Mouse (Mus musculus): Measurements from ENCODE around the gene Hsfy2. TPM values are rescaled to one million over a fixed set of nuclear protein-coding genes. Genes with fewer than 3 reads are reported as not detected.

Hsfy2 gene
- not detected in 2 replicates for polyA plus RNA-seq (2011; ENCODE audit: insufficient read depth, insufficient read length, low replicate concordance, missing spikeins)

DNA sequence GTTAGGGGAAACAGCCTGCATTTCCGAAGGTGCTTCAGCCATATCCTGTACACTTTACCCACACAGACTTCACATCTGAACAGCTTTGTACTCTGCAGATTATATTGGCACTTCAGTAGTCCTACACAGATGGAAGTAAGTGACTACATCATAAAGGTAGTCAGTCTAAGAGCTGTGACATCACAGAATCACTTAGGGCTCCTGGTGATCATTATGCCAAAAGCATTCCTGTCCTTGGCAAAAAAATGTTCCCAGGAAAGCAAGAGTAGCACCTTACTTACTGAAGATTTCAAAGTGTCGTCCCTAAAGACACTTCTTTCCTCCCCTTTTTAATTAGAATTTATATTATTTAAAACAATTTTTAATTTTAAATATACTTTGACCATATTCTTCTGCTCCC, at the start of gene Hsfy2:
Hsfy2 (minus strand) TSS at position 101 of the 400 bp plus-strand sequence.
- whole genome bisulfite sequencing = 70% methylated on average over 2 of the region's 2 CpGs
- H3K27ac ChIP-seq (ENCODE audit: control insufficient read depth, insufficient read depth, low read depth, low read length, poor library complexity) = no peak within 1 kb of the TSS
- no peaks in the 10 kb centered on the region for H3K4me1 ChIP-seq (ENCODE audit: control insufficient read depth, insufficient read depth, low read length)
- TF ChIP-seq POLR2A (IDR thresholded peaks at IDR 0.05; ENCODE audit: borderline replicate concordance, control insufficient read depth, low read depth, low read length) = no peak
- TF ChIP-seq CTCF (IDR thresholded peaks at IDR 0.05; ENCODE audit: control insufficient read depth, insufficient read depth, low read length) = no peak
- H3K4me3 ChIP-seq (replicated peaks; ENCODE audit: control insufficient read depth, low read depth, low read length) = no peak within 1 kb of the TSS

DNA sequence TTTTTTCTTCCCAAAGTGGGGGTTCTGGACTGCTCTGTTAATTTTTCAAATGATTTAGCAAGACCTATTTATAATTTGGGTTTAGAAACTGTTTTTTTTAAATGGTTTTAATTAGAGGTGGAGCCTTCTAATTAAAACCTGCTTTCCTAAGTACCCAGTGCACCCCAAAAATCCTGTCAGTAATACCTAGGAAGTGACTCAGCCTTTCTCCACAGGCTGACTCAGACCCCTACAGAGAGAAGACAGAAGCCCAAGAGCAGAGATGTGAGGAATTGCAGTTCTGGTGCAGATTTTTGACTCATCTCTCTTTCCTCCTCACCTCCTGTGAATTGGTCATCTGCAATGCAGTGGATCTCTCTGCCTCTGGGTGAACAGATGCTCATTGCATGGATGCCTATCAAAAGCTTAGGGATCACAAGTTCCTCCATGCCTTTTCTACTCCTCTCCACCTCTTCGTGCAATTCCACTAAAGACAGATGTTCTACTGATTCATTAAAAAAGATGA, 47.9 kb upstream of the Hsfy2 start:
- Histone ChIP-seq H3K27ac (ENCODE audit: control insufficient read depth, insufficient read depth, low read depth, low read length, poor library complexity) (no peak overlapping the region), H3K4me1 (ENCODE audit: control insufficient read depth, insufficient read depth, low read length) (no peaks in the 10 kb centered on the region), H3K4me3 (replicated peaks; ENCODE audit: control insufficient read depth, low read depth, low read length) (no peak overlapping the region)
- TF ChIP-seq CTCF (IDR thresholded peaks at IDR 0.05; ENCODE audit: control insufficient read depth, insufficient read depth, low read length) (no peak), POLR2A (IDR thresholded peaks at IDR 0.05; ENCODE audit: borderline replicate concordance, control insufficient read depth, low read depth, low read length) (no peak)
- WGBS = 79% methylated on average over 1 of the region's 1 CpGs

DNA sequence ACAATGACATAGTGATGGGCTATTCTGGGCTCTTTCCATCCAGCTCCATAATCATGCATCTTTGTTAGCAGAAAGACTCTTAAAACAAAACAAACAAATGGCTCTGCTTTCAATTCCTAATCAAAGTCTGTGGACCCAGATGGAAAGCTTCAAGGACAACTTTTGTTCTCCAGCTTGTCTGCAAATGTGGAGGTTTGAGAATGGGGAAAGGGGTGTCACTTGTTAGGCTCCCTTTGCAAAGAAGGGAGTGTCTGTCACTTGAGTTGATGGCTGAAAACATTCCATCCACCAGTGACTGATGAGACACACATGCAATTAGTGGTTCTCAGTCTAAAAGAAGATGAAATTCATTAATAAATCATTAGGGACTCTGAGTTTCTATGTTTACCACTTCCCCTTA, 47.3 kb upstream of the Hsfy2 start:
- TF ChIP-seq CTCF (IDR thresholded peaks at IDR 0.05; ENCODE audit: control insufficient read depth, insufficient read depth, low read length) = no peak
- no peak for TF ChIP-seq POLR2A (IDR thresholded peaks at IDR 0.05; ENCODE audit: borderline replicate concordance, control insufficient read depth, low read depth, low read length)
- Histone ChIP-seq H3K4me3 (replicated peaks; ENCODE audit: control insufficient read depth, low read depth, low read length) (no peak overlapping the region), H3K27ac (ENCODE audit: control insufficient read depth, insufficient read depth, low read depth, low read length, poor library complexity) (no peak overlapping the region), H3K4me1 (ENCODE audit: control insufficient read depth, insufficient read depth, low read length) (no peaks in the 10 kb centered on the region)

DNA sequence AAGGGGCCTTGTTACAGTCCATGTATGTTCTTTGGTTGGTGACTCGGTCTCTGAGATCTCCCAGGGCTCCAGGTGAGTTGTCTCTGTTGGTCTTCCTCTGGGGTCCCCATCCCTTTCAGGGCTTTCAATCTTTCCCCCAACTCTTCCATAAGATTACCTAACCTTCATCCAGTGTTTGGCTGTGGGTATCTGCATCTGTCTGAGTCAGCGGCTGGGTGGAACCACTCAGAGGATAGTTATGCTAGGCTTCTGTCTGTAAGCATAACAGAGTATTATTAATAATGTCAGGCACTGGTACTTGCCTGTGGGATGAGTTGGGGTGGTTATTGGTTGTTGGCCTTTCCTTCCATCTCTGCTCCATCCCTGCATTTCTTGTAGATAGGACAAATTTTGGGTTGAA, 44.0 kb upstream of the Hsfy2 start:
- WGBS = 72% methylated on average over 2 of the region's 2 CpGs
- no peak overlapping the region for H3K4me3 ChIP-seq (replicated peaks; ENCODE audit: control insufficient read depth, low read depth, low read length)
- TF ChIP-seq CTCF (IDR thresholded peaks at IDR 0.05; ENCODE audit: control insufficient read depth, insufficient read depth, low read length) = no peak
- no peak for TF ChIP-seq POLR2A (IDR thresholded peaks at IDR 0.05; ENCODE audit: borderline replicate concordance, control insufficient read depth, low read depth, low read length)
- H3K4me1 ChIP-seq (ENCODE audit: control insufficient read depth, insufficient read depth, low read length) = no peaks in the 10 kb centered on the region
- H3K27ac ChIP-seq (ENCODE audit: control insufficient read depth, insufficient read depth, low read depth, low read length, poor library complexity) = no peak overlapping the region

DNA sequence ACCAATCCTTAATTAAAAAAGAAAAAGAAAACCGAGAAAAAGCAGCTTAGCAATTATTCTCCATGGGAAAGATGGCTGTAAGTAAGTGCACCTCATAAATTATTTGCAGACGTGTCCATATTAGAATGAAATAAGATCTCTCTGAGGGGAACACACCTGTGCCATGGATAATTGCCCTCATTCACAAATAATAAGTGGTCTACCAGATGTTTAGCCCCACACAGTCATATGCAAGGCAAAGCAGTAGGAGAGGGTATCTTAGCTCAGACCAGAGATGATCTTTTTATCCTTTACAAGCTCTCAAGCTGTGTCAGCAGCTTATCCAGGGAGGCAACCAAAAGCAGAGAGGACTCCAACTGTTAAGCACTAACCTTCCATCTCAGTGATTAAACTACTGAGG, 38.0 kb upstream of the Hsfy2 start:
- no peak for TF ChIP-seq POLR2A (IDR thresholded peaks at IDR 0.05; ENCODE audit: borderline replicate concordance, control insufficient read depth, low read depth, low read length)
- TF ChIP-seq CTCF (IDR thresholded peaks at IDR 0.05; ENCODE audit: control insufficient read depth, insufficient read depth, low read length) = no peak
- H3K4me3 ChIP-seq (replicated peaks; ENCODE audit: control insufficient read depth, low read depth, low read length) = no peak overlapping the region
- H3K27ac ChIP-seq (ENCODE audit: control insufficient read depth, insufficient read depth, low read depth, low read length, poor library complexity) = no peak overlapping the region
- no peaks in the 10 kb centered on the region for H3K4me1 ChIP-seq (ENCODE audit: control insufficient read depth, insufficient read depth, low read length)
- 51% methylated on average over 2 of the region's 2 CpGs for WGBS

DNA sequence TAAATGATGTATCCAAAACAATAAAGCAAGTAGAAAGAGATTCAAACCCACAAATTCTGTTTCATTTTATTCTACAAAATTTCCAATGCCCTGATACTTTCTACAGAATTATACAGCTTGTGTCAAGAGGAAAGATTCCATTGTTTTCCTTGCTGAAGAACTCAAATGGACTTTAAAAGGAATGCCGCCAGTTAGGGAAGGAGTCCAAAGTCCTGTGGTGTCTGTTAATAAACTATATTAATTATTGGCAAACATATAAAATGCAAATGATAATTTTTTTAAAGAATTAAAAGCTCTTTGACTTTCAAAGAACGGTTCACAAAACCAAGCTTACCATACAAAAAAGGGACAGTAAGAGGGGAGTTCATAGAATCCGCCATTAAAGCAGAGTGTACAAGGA, 37.4 kb upstream of the Hsfy2 start:
- H3K27ac ChIP-seq (ENCODE audit: control insufficient read depth, insufficient read depth, low read depth, low read length, poor library complexity) = no peak overlapping the region
- WGBS = 77% methylated on average over 3 of the region's 3 CpGs
- no peaks in the 10 kb centered on the region for H3K4me1 ChIP-seq (ENCODE audit: control insufficient read depth, insufficient read depth, low read length)
- no peak overlapping the region for H3K4me3 ChIP-seq (replicated peaks; ENCODE audit: control insufficient read depth, low read depth, low read length)
- no peak for TF ChIP-seq CTCF (IDR thresholded peaks at IDR 0.05; ENCODE audit: control insufficient read depth, insufficient read depth, low read length)
- TF ChIP-seq POLR2A (IDR thresholded peaks at IDR 0.05; ENCODE audit: borderline replicate concordance, control insufficient read depth, low read depth, low read length) = no peak

DNA sequence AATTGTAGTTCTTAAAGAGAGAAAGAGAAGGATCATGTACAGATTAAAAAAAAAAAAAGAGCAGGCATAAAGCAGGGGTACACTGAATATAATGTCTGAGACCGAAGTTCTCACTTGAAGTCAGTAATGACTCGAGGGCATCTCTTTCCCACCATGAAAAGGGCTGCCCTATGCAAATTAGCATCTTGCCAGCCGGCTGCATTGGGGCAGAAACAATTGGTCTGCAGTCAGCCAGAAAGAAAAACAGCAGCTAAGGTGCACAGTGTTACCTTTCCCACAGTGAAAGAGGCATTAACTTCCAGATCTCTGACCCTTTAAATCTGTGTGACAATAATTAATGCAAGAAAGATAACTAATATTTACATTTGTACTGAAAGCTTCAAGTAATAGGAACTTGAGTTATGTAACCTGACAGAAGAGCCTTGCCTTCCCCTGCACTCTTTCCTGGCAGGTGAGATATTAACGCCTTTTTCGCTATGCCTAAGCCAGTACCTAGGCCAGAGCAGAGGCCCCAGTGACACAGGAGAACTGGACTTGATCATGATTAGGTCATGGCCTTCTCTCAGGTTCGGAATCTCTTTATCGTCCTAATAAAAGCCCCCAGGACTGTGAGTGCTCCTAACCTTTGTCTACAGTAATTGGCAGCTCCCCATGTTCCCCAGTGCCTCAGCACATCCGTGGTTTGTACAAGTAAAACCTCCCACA, 34.2 kb upstream of the Hsfy2 start:
- Histone ChIP-seq H3K4me3 (replicated peaks; ENCODE audit: control insufficient read depth, low read depth, low read length) (no peak overlapping the region), H3K27ac (ENCODE audit: control insufficient read depth, insufficient read depth, low read depth, low read length, poor library complexity) (no peak overlapping the region), H3K4me1 (ENCODE audit: control insufficient read depth, insufficient read depth, low read length) (no peaks in the 10 kb centered on the region)
- 62% methylated on average over 8 of the region's 8 CpGs for WGBS
- no peak for TF ChIP-seq CTCF (IDR thresholded peaks at IDR 0.05; ENCODE audit: control insufficient read depth, insufficient read depth, low read length)
- no peak for TF ChIP-seq POLR2A (IDR thresholded peaks at IDR 0.05; ENCODE audit: borderline replicate concordance, control insufficient read depth, low read depth, low read length)

DNA sequence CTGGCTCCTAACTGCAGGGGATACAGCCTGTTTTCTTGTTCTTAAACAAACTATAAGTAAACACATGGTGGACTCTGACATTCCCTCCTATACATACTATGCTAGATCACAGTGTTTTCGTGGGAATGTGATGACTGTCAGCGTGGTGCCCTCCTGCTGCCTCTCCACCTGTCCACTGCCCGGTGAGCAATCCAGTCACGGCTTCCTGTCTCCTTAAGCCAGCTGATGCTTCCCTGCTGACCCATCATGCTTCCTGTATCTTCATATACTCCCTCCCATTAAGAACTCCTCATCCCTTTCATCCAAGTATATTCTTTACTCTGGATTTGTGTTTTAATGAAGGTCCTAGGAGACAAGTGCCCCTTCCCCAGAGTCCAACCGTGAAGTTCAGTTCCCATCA, 33.3 kb upstream of the Hsfy2 start:
- Histone ChIP-seq H3K27ac (ENCODE audit: control insufficient read depth, insufficient read depth, low read depth, low read length, poor library complexity) (no peak overlapping the region), H3K4me1 (ENCODE audit: control insufficient read depth, insufficient read depth, low read length) (no peaks in the 10 kb centered on the region), H3K4me3 (replicated peaks; ENCODE audit: control insufficient read depth, low read depth, low read length) (no peak overlapping the region)
- 72% methylated on average over 5 of the region's 5 CpGs for WGBS
- TF ChIP-seq POLR2A (IDR thresholded peaks at IDR 0.05; ENCODE audit: borderline replicate concordance, control insufficient read depth, low read depth, low read length) (no peak), CTCF (IDR thresholded peaks at IDR 0.05; ENCODE audit: control insufficient read depth, insufficient read depth, low read length) (no peak)

Data from bone marrow, adult 2 months (tissue).